Mouse (Mus musculus) MEL (cell line): ENCODE measurements around the gene Med16.

Source experiments
- CTCF ChIP-seq, 3 experiments: IDR thresholded peaks in 2 of 3; conservative IDR thresholded peaks in 1 of 3; 2 replicates each; pipeline ENCODE4 v1.5.1; 2011 to 2012; ENCODE audit warnings: low read length in 3 of 3, low read depth in 2 of 3, mild to moderate bottlenecking in 2 of 3, improper control_type of control experiment in 1 of 3, inconsistent platforms in 1 of 3, mixed read lengths in 1 of 3, moderate library complexity in 1 of 3; ENCODE audit not compliant: control insufficient read depth in 1 of 3, insufficient read depth in 1 of 3, poor library complexity in 1 of 3, severe bottlenecking in 1 of 3
- E2F4 ChIP-seq: IDR thresholded peaks from 2 replicates; pipeline ENCODE4 v1.6.1; 2011; ENCODE audit warnings: low read depth, low read length, improper control_type of control experiment, borderline replicate concordance
- ELF1 ChIP-seq: IDR thresholded peaks from 2 replicates; pipeline ENCODE4 v1.6.1; 2014; ENCODE audit warnings: low read depth, mild to moderate bottlenecking, inconsistent platforms, low read length, improper control_type of control experiment, moderate library complexity
- EP300 ChIP-seq, 2 experiments: IDR thresholded peaks; 2 replicates each; pipeline ENCODE4 v1.6.1; 2011; ENCODE audit warnings: improper control_type of control experiment in 2 of 2, low read length in 2 of 2, low read depth in 1 of 2, mild to moderate bottlenecking in 1 of 2
- MAFK ChIP-seq: IDR thresholded peaks from 2 replicates; pipeline ENCODE4 v1.6.1; 2011; ENCODE audit warnings: low read depth, mild to moderate bottlenecking, low read length, improper control_type of control experiment, borderline replicate concordance
- MAX ChIP-seq: IDR thresholded peaks from 2 replicates; pipeline ENCODE4 v1.6.1; 2011; ENCODE audit warnings: low read length, improper control_type of control experiment
- MAZ ChIP-seq: IDR thresholded peaks from 2 replicates; pipeline ENCODE4 v1.6.1; 2012; ENCODE audit warnings: low read depth, mild to moderate bottlenecking, inconsistent platforms, low read length, improper control_type of control experiment
- POLR2A ChIP-seq, 2 experiments: IDR thresholded peaks; 2 replicates each; pipeline ENCODE4 v1.6.1; 2011 to 2012; ENCODE audit warnings: low read length in 2 of 2, mild to moderate bottlenecking in 2 of 2, control low read depth in 1 of 2, improper control_type of control experiment in 1 of 2, low read depth in 1 of 2, moderate library complexity in 1 of 2; ENCODE audit not compliant: control insufficient read depth in 1 of 2, insufficient read depth in 1 of 2, poor library complexity in 1 of 2
- SMC3 ChIP-seq: IDR thresholded peaks from 2 replicates; pipeline ENCODE4 v1.6.1; 2011; ENCODE audit warnings: low read depth, low read length, improper control_type of control experiment
- TAL1 ChIP-seq: IDR thresholded peaks from 2 replicates; pipeline ENCODE4 v1.6.1; 2012; ENCODE audit warnings: mild to moderate bottlenecking, inconsistent platforms, low read length, moderate library complexity, mixed read lengths
- ZKSCAN1 ChIP-seq: IDR thresholded peaks from 2 replicates; pipeline ENCODE4 v1.6.1; 2012; ENCODE audit warnings: low read depth, mild to moderate bottlenecking, inconsistent platforms, low read length, improper control_type of control experiment, moderate library complexity

- TF ChIP-seq MAX (no peak), MAZ (no peak), POLR2A (IDR thresholded peaks at IDR 0.05; ENCODE audit: control insufficient read depth in 1 of 2, insufficient read depth in 1 of 2, low read depth in 1 of 2, low read length in 2 of 2, poor library complexity in 1 of 2) (no peak), MAFK (no peak), SMC3 (no peak), ZKSCAN1 (no peak), TAL1 (no peak), ELF1 (no peak), CTCF (IDR thresholded peaks at IDR 0.05 in 2 of 3, conservative IDR thresholded peaks at IDR 0.05 in 1 of 3; ENCODE audit: control insufficient read depth in 1 of 3, insufficient read depth in 1 of 3, low read depth in 2 of 3, low read length in 3 of 3, poor library complexity in 1 of 3, severe bottlenecking in 1 of 3) (no peak), E2F4 (no peak), EP300 (IDR thresholded peaks at IDR 0.05; ENCODE audit: low read depth in 1 of 2, low read length in 2 of 2) (no peak)
These were observed 24.3 kb downstream of the Med16 start for GRCm38 (mm10) chr10:79884446-79884845.
